Mouse (Mus musculus) lung, postnatal 0 days (tissue): ENCODE measurements around the gene Myo1e.

Experiments used
- CTCF ChIP-seq: IDR thresholded peaks from 2 replicates; pipeline ENCODE4 v1.5.1; 2016; ENCODE audit warnings: antibody characterized with exemption, mild to moderate bottlenecking
- EP300 ChIP-seq: IDR thresholded peaks from 2 replicates; pipeline ENCODE4 v1.6.1; 2016; ENCODE audit warnings: antibody characterized with exemption, mild to moderate bottlenecking, control low read depth

DNA sequence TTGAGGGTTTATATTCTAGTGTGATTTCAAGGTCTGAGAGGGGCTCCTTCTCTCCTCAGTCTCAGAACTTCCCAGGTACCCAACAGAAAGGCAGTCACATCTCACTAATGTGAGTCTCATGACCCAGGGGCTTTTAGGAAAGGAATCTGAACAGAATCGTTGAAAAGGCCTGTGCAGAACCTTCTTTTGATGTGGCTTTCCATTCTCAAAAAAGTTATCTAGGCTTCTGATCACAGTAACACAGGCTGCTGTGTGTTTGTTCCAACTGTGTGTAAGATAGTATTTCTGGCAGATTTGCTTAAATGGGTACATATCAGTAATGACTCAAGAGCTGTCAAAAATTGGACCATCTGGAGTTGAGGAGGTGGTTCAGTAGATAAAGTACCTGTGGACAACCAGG, 102.9 kb downstream of the Myo1e start:
- no peak for TF ChIP-seq CTCF
- no peak for TF ChIP-seq EP300
